Mouse (Mus musculus) cerebellum, adult 9-10 months (tissue): Measurements from ENCODE around the gene Stoml2.

Experiments
- DNase-seq: peaks from one replicate; pipeline ENCODE4 v3.0.0; 2022

Gene Stoml2

DNA sequence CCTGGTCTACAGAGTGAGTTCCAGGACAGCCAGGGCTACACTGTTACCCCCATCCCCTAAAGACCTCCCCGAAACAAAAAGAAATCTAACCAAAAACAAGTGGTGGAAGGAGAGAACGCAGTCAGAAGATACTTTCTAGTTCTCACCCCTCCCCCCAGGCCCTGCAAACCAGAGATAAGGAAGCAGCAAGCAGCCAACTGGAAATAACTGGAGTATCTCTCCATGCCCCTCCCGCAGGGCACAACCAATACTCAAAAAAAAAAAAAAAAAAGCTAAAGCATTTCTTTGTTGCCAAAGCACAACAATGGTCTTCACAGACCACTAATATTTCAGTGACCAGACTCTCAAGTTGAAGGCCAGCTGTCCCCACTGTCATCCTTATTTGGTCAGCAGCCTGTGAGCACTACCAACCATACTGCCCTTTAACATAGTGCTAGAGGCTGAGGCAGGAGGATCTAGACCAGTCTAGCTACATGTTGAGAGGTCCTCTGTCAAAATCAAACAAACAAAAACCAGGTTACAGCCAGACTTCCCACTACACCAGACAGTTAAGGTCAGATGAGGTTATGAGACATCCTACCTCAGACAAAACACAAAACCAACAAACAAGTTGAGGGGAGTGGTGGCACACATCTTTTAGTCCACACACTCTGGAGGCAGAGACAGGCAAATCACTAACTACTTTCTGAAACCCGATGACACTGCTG is 6.5 kb upstream of the Stoml2 start:
- no peak for DNase-seq

DNA sequence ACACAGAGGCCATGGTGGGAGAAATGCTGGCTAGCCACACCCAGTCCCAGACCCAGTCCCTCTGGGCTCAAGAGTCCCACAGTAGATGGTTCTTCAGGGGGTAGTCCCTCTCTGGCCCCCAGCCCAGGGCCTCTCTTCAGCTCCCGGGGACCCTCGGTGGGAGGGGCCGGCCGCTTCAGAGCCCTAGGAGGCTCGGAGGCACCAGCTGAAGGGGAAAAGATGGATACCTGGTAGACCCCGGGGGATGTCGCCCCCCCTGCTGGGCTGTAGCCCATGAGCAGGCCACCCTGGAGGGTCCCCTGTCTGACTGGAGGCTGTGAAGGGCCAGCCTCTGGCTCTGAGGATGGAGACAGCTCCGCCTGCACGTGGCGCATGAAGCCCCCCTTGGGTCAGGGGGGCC is 4.8 kb upstream of the Stoml2 start:
- DNase-seq, result no peak

DNA sequence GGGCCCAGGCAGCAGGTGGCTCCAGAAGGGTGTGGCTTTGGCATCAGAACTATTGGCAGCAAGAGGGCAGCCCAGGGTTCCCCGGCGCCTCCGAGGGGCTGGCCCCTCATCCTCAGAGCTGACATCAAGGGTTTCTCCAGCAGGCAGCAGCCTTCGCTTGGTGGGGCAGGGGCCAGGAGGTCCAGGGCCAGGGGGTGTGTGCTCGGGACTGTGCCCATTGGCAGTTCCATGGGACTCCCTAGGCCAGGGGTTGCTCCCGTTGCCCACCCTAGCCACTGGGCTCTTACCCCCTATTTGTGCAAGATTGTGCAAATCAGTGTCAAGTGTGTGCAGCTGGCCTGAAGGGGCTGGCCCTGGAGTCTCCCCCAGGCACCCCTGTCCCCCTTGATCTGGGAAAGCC is 4.3 kb upstream of the Stoml2 start:
- DNase-seq, result no peak

DNA sequence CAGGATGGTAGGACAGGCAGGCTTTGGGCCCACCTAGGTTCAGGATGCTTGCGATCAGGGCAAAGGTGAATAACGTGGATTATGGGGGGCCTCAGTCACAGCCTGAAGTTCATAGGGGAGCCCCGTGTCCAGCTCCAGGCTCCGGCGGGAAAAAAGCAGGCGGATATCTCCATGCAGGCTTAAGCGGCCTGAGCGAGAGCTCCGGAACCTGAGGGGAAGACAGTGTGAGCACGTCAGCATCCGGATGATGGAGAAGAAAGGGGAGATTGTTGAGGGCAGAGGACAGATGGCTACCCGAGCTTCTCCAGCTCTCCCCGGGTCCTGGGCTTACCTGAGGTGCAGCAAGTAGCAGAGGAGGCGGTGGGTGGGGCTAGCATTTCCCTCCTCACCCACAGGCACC is 2.0 kb upstream of the Stoml2 start:
- DNase-seq, result no peak

DNA sequence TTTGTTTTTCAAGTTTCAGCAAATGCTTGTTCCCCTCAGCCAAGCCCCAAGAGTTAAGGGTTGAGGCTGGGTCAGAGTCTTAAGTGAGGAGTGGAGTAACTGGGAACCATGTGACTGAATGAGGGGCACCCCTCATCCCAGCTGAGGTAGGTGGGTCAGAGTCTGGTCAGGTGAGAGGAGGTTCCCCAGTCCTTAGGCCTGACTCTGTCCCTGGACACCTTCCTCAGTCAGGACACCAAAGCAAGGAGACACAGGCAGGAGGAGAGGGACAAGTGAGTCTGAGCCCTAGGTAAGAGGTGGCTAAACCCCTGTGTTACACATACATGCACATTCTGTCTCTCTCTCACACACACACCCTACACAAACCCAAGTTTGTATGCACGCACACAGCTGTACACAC is 991 bp upstream of the Stoml2 start:
- DNase-seq, result no peak

DNA sequence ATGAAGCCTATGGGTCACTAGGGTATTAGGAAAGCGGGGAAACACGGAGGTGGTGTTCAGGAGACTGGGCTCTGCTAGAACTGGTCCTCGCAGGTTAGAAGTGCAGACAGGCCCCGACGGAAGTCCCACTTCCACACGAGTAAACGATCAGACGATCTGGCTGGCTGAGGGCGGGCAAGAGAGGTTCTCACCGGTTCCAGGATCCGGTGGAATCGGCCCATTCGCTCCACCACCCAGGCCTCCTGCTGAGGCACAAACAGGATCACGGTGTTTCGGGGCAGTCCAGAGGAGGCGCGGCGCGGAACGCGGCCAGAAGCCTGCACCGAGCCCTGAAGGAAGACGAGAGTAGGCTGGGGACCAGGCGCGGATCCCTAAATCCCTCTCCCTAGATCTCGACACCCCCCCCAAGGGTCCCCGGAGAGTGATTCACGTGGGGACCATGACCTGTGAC is 705 bp downstream of the Stoml2 start:
- no peak for DNase-seq

DNA sequence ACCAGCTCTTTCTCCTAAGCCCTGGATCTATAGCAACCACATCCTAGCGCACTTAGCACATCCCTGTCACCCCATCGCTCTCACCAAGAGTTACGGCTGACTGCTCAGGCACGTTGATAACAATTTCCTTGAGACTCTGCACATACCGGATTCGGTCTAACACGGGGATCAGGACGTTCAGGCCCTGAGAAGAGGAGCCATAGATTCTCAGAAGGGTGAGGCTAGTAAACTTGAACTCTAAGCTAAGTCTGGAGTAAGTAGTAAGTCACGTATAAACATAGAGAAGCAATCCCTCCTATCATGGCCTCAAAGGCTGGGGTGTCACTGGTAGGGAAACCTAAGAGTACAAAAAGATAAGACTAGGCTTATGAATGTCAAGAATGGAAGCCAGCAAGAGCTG is 1.2 kb downstream of the Stoml2 start:
- DNase-seq, result no peak

DNA sequence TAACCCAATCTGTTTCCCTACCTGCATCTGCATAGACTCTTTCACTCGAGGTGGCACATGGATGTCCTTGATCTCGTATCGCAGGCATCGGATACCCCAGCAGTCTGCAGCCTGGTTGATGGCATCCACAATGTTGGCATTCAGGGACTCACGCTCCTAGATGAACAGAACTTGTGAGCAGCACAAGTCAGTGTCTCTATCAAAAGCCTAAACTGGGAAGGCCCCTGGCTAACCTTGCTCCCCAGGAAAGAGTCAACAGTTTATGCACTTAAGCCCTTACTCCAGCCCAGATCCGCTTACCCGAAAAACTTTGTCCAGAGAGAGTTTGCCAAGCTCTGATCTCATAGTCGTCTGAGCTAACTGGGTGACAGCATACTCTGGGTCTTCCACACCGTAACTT is 1.8 kb downstream of the Stoml2 start:
- no peak for DNase-seq

DNA sequence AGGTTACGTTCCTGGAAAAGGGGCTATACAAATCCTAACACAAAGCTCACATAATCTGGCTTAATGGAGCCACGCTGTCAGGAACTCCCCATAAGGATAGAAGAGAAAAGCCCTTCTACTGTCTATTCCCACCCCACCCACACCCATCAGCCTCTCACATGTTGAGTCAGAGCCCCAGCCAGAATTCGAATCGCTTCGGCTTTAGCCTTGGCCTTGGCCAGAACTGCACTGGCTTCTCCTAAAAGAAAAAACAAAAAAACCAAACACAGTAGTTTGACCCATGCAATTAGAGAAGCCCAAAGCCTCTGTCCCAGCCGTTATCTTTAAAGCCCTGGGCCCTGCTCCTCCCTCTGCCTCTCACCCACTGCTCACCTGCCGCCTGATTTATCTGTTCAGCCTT is 2.4 kb downstream of the Stoml2 start:
- DNase-seq, result no peak

DNA sequence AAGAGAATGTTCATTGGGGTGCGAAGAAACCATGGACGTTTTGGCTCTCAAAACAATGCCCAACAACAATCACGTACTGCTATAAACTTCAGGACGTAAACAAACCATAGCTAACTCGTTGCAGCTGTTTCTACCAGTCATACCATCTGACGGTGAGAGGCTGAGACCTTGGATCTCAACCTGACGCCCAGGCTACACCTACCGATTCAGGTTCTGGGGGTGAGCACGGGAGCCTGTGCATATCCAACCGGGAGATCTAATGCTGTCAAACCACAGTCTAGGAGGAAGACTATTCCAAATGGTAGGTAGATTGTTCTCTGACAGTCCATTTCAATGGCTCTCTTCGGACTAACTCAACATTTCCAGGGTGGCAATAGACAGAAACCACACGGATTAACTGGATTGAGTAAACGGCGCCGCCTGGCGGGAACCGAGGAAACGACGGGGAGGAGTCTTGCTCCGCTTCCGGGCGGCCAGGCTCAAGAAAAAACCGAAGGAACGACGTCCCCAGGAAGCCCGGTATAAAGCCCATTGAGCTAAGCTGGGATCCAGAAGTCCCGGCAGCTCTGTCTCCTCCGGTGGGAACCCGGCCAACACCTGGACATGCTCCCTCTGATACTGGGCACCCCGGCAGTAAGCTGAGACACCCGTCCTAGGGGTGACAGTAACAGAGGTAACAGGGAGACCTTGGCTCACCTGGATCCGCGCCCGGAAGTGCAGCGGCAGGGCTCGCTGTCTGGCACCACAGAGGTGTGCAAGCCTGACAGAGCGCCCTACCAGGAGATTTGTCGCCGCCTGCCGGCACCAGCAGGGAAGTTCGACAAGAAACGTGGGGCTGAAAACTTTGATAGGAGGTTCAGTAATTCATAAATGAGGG is 6.2 kb downstream of the Stoml2 start, which contains the start of gene Pigo:
Gene Pigo (minus strand): TSS at position 736 of the 877 bp plus-strand sequence.
- peak; percentile 98 for DNase-seq

DNA sequence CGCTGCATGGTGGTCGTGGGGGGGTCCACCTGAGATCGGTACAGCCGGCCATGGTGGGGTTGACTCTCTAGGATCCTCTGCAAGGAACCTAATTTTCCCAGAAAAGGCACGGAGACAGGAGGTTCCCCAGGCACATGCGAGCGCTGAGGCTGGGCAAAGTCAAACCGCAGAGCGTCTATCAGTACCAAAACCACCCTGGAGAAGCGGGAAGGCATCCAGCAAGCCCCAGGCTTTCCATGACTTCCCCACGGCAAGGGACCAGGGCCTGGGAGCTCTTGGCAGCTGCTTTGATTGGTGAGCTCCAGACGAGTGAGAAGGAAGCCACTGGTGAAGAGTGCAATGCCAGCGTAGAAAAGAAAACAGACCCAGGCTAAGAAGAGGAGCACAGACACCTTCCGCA is 6.8 kb downstream of the Stoml2 start:
- DNase-seq, result no peak

DNA sequence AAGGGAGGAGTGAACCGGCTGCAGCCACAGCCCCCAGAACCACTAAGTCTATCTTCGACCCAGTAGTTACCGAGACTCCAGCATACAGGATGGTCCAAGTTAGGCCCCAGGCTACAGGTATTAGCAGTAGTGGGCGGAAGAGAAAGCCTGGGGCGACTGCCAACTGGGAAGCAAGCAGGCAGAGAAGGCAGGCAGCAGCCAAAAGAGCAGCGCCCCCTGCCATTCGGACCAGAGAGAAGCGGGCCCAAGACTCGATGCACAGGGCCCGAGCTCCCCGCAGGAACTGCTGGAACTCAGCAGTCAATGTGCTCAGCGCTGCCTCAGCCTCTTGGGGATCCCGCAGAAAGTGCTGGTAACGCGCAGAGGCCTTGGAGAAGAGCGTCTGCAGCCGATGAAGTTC is 10.2 kb downstream of the Stoml2 start:
- DNase-seq, result no peak

DNA sequence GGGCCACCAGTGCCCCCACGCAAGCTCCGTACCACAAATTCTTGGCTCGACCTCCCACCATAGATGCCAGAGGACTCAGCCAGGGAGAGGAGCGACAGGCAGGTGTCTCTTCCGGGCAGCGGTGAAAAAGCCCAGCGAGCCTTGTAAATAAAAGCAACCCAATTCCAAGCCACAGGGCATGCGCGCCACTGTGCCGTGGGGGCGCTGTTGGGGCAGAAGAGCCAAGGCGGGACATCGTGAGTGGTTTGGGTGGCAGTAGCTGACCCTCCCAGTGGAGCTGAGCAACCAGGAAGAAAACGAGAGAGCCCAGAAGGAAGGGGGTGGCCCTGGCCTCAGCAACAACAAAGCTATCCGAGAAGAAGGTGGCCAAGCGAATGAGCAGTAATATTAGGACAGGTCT is 10.6 kb downstream of the Stoml2 start:
- no peak for DNase-seq

DNA sequence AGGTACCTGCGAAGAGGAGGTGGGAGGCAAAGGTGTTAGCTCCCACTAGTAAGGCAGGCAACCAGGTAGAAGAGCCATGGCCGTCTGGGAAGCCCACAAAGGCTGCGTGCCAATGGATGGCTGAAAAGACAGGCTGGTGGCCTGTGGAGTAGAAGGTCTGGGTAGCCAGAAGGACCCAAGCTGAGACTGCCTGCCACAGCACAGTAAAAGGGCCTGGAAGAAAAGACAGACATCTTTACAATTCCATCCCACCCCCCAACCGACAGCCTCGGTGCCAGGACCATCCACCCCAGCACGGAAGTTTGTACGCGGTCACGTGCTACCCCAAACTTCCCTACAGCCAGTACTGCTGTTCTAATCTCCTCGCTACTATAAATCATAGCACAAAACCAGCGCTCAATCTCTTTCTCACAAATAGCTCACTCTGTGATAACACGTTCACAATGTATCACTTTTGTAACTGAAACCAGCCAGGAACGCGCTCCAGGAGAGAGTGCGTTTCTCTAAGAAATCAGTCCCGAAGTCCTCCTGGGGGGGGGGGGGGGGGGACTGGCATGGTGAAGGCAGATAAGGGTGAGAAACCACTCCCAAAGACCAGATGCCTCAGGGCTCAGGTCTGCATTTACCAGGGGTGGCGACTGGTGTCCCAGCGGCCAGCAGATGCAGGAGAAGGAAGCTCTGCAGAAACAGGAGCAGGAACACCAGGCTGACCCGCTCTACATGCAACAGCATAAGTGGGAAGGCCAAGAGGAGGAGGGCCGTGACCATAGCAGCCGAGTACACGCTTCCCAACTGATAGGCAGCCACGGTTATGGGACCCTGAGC is 11.7 kb downstream of the Stoml2 start:
- no peak for DNase-seq

DNA sequence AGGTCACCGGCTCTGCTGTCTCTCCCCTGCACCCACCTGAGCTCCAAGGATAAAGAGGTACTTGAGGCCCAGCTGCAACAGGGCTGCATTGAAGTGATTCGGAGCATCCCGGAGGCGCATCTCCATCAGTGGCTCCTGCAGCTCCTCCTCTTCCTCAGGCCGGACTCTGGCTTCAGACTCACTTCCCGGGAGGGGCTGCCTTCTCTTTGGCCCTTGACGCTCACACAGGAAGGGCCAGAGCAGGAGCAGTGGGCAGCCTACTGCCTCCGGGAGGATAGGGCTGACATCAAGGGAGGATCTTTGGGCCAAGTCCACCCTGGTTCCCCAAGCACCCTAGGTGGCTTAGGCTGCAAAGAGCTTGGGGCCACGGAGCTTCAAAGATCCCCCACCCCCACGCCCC is 12.3 kb downstream of the Stoml2 start:
- no peak for DNase-seq

DNA sequence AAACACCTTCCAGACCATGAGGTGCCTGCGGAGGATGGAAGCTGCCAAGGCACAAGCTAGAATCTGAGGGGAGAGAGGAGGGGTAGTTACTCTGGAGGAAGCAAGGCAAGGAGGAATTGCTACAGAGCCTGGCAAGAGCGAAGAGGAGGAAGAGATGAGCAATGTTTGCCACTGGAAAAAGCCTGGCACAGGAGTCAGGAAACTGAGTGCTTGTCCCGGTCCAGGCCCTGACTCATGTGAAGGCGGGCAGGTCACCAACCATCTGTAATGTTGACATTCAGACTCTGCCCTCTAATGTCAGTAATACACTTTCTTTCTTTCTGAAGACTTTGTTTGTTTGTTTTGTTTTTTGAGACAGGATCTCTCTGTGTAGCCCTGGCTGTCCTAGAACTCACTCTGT is 13.4 kb downstream of the Stoml2 start:
- no peak for DNase-seq

DNA sequence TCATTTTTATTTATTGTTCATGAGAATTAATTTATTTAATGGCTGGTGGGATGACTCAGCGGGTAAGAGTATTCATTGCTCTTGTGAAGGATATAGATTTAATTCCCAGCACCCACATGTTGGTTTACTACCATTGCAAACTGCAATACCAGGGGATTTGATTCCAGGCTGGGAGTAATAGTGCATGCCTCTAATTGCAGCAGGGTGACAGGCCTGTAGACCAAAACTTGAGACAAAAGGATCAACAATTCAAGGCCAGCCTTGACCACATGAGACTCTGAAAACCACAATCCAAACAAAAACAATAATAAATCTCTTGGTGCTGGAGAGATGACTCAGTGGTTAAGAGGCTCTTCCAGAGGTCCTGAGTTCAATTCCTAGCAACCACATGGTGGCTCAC is 19.4 kb downstream of the Stoml2 start:
- peak; percentile 28 for DNase-seq

DNA sequence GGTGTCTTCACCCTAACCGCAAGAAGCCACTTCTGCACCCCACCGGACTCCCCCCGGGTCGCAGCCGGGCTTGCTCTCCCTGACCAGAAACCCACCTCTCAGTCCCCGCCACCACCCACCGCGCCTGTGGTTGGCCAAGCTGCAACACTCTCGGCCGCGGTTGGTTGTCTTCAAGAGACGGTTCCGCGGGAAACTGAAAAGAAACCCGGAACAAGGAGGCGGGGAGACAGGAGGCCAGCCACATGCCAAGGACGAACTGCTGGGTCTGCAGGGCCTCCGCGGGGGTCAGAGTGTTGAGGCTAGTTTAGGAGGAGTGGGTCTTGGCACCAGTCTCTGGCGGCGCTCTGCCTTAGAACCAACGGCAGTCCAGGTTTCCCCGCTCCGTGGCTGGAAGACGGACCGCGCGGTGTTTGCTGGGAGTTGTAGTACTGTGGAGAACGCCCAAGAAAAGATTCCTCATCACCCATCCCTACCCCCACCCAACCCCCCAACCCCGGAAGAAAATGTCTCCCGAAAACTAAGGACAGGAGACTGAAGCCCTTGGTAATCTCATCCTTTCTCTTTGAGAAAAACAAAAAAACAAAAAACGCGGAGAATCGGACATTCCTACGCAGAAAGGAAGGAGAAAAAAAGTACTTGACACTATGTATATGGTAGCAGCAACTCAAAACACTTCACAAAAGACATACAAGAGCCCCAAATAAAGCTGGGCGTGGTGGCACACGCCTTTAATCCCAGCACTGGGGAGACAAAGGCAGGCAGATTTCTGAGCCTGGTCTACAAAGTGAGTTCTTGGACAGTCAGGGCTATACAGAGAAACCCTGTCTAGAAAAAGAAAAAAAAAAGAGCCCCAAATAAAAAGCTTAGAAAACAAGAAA is 21.1 kb downstream of the Stoml2 start, which contains the start of gene Fancg:
Gene Fancg (minus strand): TSS at position 346 of the 878 bp plus-strand sequence.
- peak; percentile 81 for DNase-seq

DNA sequence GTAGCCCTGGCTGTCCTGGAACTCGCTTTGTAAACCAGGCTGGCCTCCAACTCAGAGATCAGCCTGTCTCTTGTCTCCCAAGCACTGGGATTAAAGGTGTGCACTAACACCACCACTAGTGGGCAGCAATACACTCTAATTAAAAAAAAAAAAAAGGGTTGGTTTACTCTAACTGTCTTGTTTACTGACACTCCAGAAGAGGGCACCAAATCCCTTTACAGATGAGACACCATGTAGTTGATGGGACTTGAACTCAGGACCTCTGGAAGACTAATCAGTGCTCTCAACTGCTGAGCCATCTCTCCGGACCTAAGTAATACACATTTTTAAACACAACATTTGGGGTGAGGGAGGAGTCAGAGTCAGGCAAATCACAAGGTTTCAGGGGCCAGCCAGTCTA is 25.7 kb downstream of the Stoml2 start:
- DNase-seq, result no peak

DNA sequence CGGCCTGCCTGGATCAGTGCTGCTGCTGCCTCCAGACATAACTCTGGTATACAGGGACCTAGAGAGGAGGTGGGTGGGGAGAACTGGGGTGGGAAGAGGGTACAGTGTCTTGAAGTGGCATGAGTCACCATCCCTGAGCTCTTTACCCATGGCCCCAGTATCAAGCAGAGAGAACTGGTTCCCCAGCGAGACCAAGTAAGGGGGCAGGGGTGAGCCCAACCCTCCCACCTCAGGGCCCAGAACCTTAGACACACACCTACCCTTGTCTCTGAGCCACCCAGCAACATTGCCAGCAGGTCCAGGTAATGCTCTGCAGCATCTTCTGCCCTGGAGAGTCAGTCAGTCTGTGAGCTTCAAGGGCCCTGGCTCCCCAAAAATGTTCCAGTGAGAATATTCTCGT is 26.6 kb downstream of the Stoml2 start:
- DNase-seq, result no peak

DNA sequence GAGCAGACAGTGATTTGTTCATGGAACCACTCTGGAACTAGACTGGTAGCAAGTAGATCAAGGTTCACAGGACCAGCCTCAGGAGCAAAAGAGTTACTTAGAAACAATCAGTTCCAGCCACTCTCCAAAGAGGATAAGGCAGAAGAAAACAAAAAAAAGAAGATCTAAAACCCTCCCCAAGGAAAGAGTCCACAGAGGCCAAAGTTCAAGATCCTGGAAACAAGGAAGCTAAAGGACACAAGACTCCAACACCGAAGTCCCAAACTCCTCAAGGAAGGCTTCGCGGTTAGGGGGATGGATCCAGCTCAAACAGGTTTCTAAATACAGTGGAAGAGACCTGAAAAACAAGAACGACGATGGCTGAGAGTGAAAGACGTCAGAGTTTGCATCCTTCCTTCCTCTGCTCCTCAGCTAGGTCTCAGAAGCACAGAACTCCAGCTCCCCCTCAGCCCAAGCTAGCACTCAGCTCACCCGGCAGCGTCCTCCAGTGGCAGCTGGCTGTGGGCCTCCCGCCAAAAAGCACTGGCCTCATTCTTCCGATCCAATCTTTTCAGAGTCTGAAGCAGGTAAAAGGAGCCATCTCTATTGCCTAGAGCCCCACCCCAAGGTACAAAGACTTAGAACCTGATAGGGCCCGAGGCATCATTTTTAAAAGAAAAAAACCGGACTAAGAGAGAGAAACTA is 28.6 kb downstream of the Stoml2 start:
- DNase-seq, result no peak

DNA sequence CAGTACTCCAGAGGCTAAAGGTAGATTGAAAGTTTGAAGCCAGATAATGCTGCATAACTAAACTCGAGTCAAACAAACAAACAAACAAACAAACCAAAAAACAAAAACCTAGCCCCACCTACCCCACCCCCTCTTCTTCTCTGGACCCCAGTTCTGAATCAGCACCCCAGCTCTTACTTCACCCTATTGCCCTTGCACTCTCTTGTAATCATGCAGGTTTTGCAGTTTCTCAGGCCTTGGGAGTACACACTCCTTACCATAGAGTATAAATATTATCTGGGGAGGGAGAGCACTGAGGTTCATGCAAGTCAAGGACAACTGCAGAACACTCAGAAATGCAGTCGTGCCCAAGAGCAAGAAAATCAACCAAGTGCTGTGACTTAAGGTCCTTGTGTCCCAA is 30.2 kb downstream of the Stoml2 start:
- no peak for DNase-seq
